Mouse (Mus musculus): Measurements from ENCODE around the gene Asxl2. TPM values are rescaled to one million over a fixed set of nuclear protein-coding genes. Genes with fewer than 3 reads are reported as not detected.
A peak's percentile ranks its signal among the peaks of the same experiment; 100 is the strongest.

Gene Asxl2
- polyA plus RNA-seq (2014; fragmentation: Nextera tagmentation; extraction: Ambion mirVana): 11.8 and 12.4 TPM in 2 replicates

DNA sequence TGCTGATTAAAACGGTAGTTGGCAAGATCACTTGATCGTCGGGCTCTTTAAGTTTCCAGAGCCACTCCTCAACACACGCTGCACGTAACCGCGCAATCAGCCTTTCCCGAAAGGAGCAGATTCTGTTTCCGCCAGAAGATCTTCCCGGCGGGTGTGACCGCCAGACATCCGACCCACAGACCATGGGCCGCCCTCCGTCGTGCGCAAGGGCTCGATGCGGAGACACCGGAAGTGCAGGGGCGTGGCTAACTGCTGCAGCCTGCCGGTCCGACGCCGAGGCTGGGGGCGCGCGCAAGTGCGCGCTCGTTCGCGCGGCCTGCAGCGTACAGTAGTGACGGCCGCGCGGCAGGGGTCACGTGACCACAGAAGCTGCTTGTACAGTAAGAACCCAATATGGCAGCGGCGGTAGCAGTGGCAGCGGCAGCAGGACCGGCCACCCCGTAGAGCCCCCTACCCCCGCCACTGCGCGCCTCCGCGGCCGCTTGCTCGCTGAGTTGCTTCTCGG lies at the start of gene Asxl2:
TSS of gene Asxl2 (plus strand) at position 328 of the 505 bp plus-strand sequence.
- no peaks in the 10 kb centered on the region for H3K27me3 ChIP-seq (ENCODE audit: control insufficient read depth, insufficient read depth, low read length)
- ATAC-seq (ENCODE audit: low FRiP score) (peak; percentile 95), DNase-seq (ENCODE audit: low spot score) (peak; percentile 99)
- H3K4me3 ChIP-seq (replicated peaks; ENCODE audit: low read length): peak within 1 kb of the TSS; percentile 78
- H3K9ac ChIP-seq: peak within 1 kb of the TSS; percentile 79
- H3K27ac ChIP-seq: peak within 1 kb of the TSS; percentile 91
- H3K4me1 ChIP-seq (replicated peaks; ENCODE audit: control insufficient read depth, insufficient read depth, low read length): peaks cover 20% of the 10 kb centered on the region
- H3K4me2 ChIP-seq (replicated peaks): peak within 1 kb of the TSS; percentile 70
- H3K9me3 ChIP-seq (ENCODE audit: control insufficient read depth, low read length): no peaks in the 10 kb centered on the region
- H3K36me3 ChIP-seq (replicated peaks; ENCODE audit: control insufficient read depth, insufficient read depth): no peaks in the 10 kb centered on the region
- WGBS: under 1% methylated on average over 53 of the region's 53 CpGs

- Histone ChIP-seq H3K4me1 (replicated peaks; ENCODE audit: control insufficient read depth, insufficient read depth, low read length) (peaks cover 11% of the 10 kb centered on the region), H3K9me3 (ENCODE audit: control insufficient read depth, low read length) (no peaks in the 10 kb centered on the region), H3K4me3 (replicated peaks; ENCODE audit: low read length) (no peak overlapping the region), H3K27ac (no peak overlapping the region), H3K4me2 (replicated peaks) (no peak overlapping the region), H3K36me3 (replicated peaks; ENCODE audit: control insufficient read depth, insufficient read depth) (peaks cover 69% of the 10 kb centered on the region), H3K27me3 (ENCODE audit: control insufficient read depth, insufficient read depth, low read length) (no peaks in the 10 kb centered on the region), H3K9ac (no peak overlapping the region)
- DNase-seq (ENCODE audit: low spot score): no peak
- WGBS: 23% methylated on average over 3 of the region's 3 CpGs
- ATAC-seq (ENCODE audit: low FRiP score): no peak
Observed at GRCm38 (mm10) chr12:3377190-3377589, 49.5 kb upstream of the Asxl2 start.

- ATAC-seq (ENCODE audit: low FRiP score) (no peak), DNase-seq (ENCODE audit: low spot score) (no peak)
- Histone ChIP-seq H3K4me1 (replicated peaks; ENCODE audit: control insufficient read depth, insufficient read depth, low read length) (peaks cover 6% of the 10 kb centered on the region; the same call in 1 of the 2 replicates), H3K27me3 (ENCODE audit: control insufficient read depth, insufficient read depth, low read length) (no peaks in the 10 kb centered on the region), H3K9ac (no peak overlapping the region), H3K36me3 (replicated peaks; ENCODE audit: control insufficient read depth, insufficient read depth) (peaks cover 71% of the 10 kb centered on the region), H3K9me3 (ENCODE audit: control insufficient read depth, low read length) (no peaks in the 10 kb centered on the region), H3K27ac (no peak overlapping the region), H3K4me3 (replicated peaks; ENCODE audit: low read length) (no peak overlapping the region), H3K4me2 (replicated peaks) (no peak overlapping the region)
- 81% methylated on average over 5 of the region's 5 CpGs for WGBS
Observed at GRCm38 (mm10) chr12:3377755-3378154, 48.9 kb upstream of the Asxl2 start.

GRCm38 (mm10) chr12:3384860-3385259 lies 41.8 kb upstream of the Asxl2 start:
- H3K27ac ChIP-seq: peak overlapping the region; percentile 51; the same call in 1 of the 2 replicates
- 0 out of 2 replicates have a peak, but pooled peaks cover 9% of the 10 kb centered on the region for H3K4me1 ChIP-seq (replicated peaks; ENCODE audit: control insufficient read depth, insufficient read depth, low read length)
- WGBS: 81% methylated on average over 1 of the region's 1 CpGs
- H3K9ac ChIP-seq: no peak overlapping the region
- no peak for ATAC-seq (ENCODE audit: low FRiP score)
- H3K36me3 ChIP-seq (replicated peaks; ENCODE audit: control insufficient read depth, insufficient read depth): peaks cover 86% of the 10 kb centered on the region
- DNase-seq (ENCODE audit: low spot score): no peak
- H3K27me3 ChIP-seq (ENCODE audit: control insufficient read depth, insufficient read depth, low read length): no peaks in the 10 kb centered on the region
- H3K4me2 ChIP-seq (replicated peaks): no peak overlapping the region
- no peak overlapping the region for H3K4me3 ChIP-seq (replicated peaks; ENCODE audit: low read length)
- H3K9me3 ChIP-seq (ENCODE audit: control insufficient read depth, low read length): no peaks in the 10 kb centered on the region

GRCm38 (mm10) chr12:3385271-3385670 lies 41.4 kb upstream of the Asxl2 start:
- H3K9me3 ChIP-seq (ENCODE audit: control insufficient read depth, low read length): no peaks in the 10 kb centered on the region
- H3K27me3 ChIP-seq (ENCODE audit: control insufficient read depth, insufficient read depth, low read length): no peaks in the 10 kb centered on the region
- 0 out of 2 replicates have a peak, but pooled peaks cover 9% of the 10 kb centered on the region for H3K4me1 ChIP-seq (replicated peaks; ENCODE audit: control insufficient read depth, insufficient read depth, low read length)
- H3K4me2 ChIP-seq (replicated peaks): no peak overlapping the region
- H3K4me3 ChIP-seq (replicated peaks; ENCODE audit: low read length): no peak overlapping the region
- no peak overlapping the region for H3K9ac ChIP-seq
- 81% methylated on average over 6 of the region's 6 CpGs for WGBS
- peaks cover 87% of the 10 kb centered on the region for H3K36me3 ChIP-seq (replicated peaks; ENCODE audit: control insufficient read depth, insufficient read depth)
- ATAC-seq (ENCODE audit: low FRiP score): no peak
- no peak for DNase-seq (ENCODE audit: low spot score)
- H3K27ac ChIP-seq: peak overlapping the region; percentile 51; the same call in 1 of the 2 replicates

GRCm38 (mm10) chr12:3385940-3386339 lies 40.7 kb upstream of the Asxl2 start:
- ATAC-seq (ENCODE audit: low FRiP score) (0 out of 2 replicates have a peak, but pooled peaks have one; percentile 29), DNase-seq (ENCODE audit: low spot score) (no peak)
- H3K9ac ChIP-seq: no peak overlapping the region
- WGBS: 49% methylated on average over 10 of the region's 10 CpGs
- no peaks in the 10 kb centered on the region for H3K9me3 ChIP-seq (ENCODE audit: control insufficient read depth, low read length)
- H3K4me2 ChIP-seq (replicated peaks): no peak overlapping the region; the same call in 1 of the 2 replicates
- H3K27ac ChIP-seq: peak overlapping the region; percentile 51
- 0 out of 2 replicates have a peak, but pooled peaks cover 9% of the 10 kb centered on the region for H3K4me1 ChIP-seq (replicated peaks; ENCODE audit: control insufficient read depth, insufficient read depth, low read length)
- peaks cover 90% of the 10 kb centered on the region for H3K36me3 ChIP-seq (replicated peaks; ENCODE audit: control insufficient read depth, insufficient read depth)
- no peak overlapping the region for H3K4me3 ChIP-seq (replicated peaks; ENCODE audit: low read length)
- no peaks in the 10 kb centered on the region for H3K27me3 ChIP-seq (ENCODE audit: control insufficient read depth, insufficient read depth, low read length)

DNA sequence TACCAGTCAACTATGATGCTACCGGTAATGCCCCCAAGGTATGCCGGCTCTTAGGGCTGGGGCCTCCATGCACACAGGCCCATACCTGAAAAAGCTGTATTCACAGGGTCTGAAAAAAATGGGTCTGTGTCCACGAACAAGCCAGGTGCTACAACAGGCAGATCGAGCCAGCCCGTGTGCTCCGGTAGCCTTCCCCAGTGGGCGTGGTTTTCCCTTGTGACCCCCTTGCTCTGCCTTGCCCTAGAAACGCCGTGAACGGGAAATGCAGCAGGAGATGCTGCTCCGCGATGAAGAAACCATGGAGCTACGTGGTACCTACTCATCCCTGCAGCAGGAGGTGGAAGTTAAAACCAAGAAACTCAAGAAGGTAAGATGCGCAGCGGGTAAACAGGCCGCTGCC lies 38.8 kb upstream of the Asxl2 start:
- H3K27ac ChIP-seq: no peak overlapping the region
- ATAC-seq (ENCODE audit: low FRiP score): no peak
- H3K36me3 ChIP-seq (replicated peaks; ENCODE audit: control insufficient read depth, insufficient read depth): peaks cover 87% of the 10 kb centered on the region
- no peaks in the 10 kb centered on the region for H3K9me3 ChIP-seq (ENCODE audit: control insufficient read depth, low read length)
- DNase-seq (ENCODE audit: low spot score): no peak
- H3K9ac ChIP-seq: no peak overlapping the region
- H3K4me3 ChIP-seq (replicated peaks; ENCODE audit: low read length): no peak overlapping the region
- no peaks in the 10 kb centered on the region for H3K27me3 ChIP-seq (ENCODE audit: control insufficient read depth, insufficient read depth, low read length)
- 91% methylated on average over 16 of the region's 16 CpGs for WGBS
- no peak overlapping the region for H3K4me2 ChIP-seq (replicated peaks)
- 0 out of 2 replicates have a peak, but pooled peaks cover 9% of the 10 kb centered on the region for H3K4me1 ChIP-seq (replicated peaks; ENCODE audit: control insufficient read depth, insufficient read depth, low read length)

- WGBS: 95% methylated on average over 12 of the region's 12 CpGs
- Histone ChIP-seq H3K4me2 (replicated peaks) (no peak overlapping the region), H3K9me3 (ENCODE audit: control insufficient read depth, low read length) (no peaks in the 10 kb centered on the region), H3K36me3 (replicated peaks; ENCODE audit: control insufficient read depth, insufficient read depth) (peaks cover 89% of the 10 kb centered on the region), H3K27ac (no peak overlapping the region), H3K4me1 (replicated peaks; ENCODE audit: control insufficient read depth, insufficient read depth, low read length) (0 out of 2 replicates have a peak, but pooled peaks cover 9% of the 10 kb centered on the region), H3K27me3 (ENCODE audit: control insufficient read depth, insufficient read depth, low read length) (no peaks in the 10 kb centered on the region), H3K4me3 (replicated peaks; ENCODE audit: low read length) (no peak overlapping the region), H3K9ac (no peak overlapping the region)
- ATAC-seq (ENCODE audit: low FRiP score) (no peak), DNase-seq (ENCODE audit: low spot score) (no peak)
Observed at GRCm38 (mm10) chr12:3389394-3389793, 37.3 kb upstream of the Asxl2 start.

DNA sequence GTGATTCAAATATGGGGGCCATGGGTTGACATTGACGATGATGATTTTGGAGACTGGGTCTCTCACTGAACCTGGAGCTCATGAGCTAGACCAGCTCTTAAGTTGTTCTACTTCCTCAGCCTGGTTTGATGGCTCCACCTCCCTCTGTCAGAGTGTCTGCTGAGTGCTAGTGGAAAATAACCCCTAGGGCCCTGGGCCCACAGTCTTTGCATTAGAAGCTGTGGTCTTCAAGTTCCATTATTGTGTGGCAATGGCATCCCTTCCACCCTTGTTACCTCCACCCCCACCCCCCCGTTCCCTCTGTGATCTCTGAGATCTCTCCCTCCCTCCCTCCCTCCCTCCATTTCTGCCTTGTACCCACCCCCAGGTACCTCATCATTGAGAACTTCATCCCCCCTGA lies 36.6 kb upstream of the Asxl2 start:
- Histone ChIP-seq H3K27ac (no peak overlapping the region), H3K4me3 (replicated peaks; ENCODE audit: low read length) (no peak overlapping the region), H3K9me3 (ENCODE audit: control insufficient read depth, low read length) (no peaks in the 10 kb centered on the region), H3K9ac (no peak overlapping the region), H3K36me3 (replicated peaks; ENCODE audit: control insufficient read depth, insufficient read depth) (peaks cover 91% of the 10 kb centered on the region), H3K4me1 (replicated peaks; ENCODE audit: control insufficient read depth, insufficient read depth, low read length) (0 out of 2 replicates have a peak, but pooled peaks cover 9% of the 10 kb centered on the region), H3K4me2 (replicated peaks) (no peak overlapping the region), H3K27me3 (ENCODE audit: control insufficient read depth, insufficient read depth, low read length) (no peaks in the 10 kb centered on the region)
- ATAC-seq (ENCODE audit: low FRiP score) (no peak), DNase-seq (ENCODE audit: low spot score) (no peak)
- WGBS: 89% methylated on average over 2 of the region's 2 CpGs
